Mouse (Mus musculus) layer of hippocampus, postnatal 14 days (tissue): Measurements from ENCODE around the gene Zfp37. TPM values are rescaled to one million over a fixed set of nuclear protein-coding genes. Genes with fewer than 3 reads are reported as not detected.
A peak's percentile ranks its signal among the peaks of the same experiment; 100 is the strongest.

Experiments used
- DNase-seq, 2 experiments: peaks; one replicate each; pipeline ENCODE4 v3.0.0; 2021 to 2022; ENCODE audit warnings: low spot score in 2 of 2, mixed read lengths in 1 of 2
- long read RNA-seq, 2 experiments: library from polyadenylated mRNA; stranded (forward); transcript quantifications; one replicate each; pipeline ENCODE4 v2.0.0; 2021
- total RNA-seq, 2 experiments: library from RNA; stranded (reverse); gene quantifications; 2 replicates each; pipeline ENCODE4 v1.2.3; 2021

Gene Zfp37
- total RNA-seq = 10 to 100 TPM; 22.8 to 23.5 TPM
- long read RNA-seq, experiment 1, transcript Zfp37-206 (4 exons, 2,017 nt) = major isoform, 6 of 16 reads
- long read RNA-seq, experiment 1, partial matches to known transcripts = 0 of 16 reads
- long read RNA-seq, experiment 1, other reads (novel, unspliced or antisense) = 8 of 16 reads
- long read RNA-seq, experiment 2, transcript Zfp37-205 (4 exons, 1,776 nt) = minor isoform, 6 of 32 reads
- long read RNA-seq, experiment 2, transcript Zfp37-206 (4 exons, 2,017 nt) = major isoform, 10 of 32 reads
- long read RNA-seq, experiment 2, partial matches to known transcripts = 1 of 32 reads
- long read RNA-seq, experiment 2, other reads (novel, unspliced or antisense) = 10 of 32 reads

GRCm38 (mm10) chr4:62230769-62231168 is at the start of gene Zfp37:
Gene Zfp37, minus strand, starts transcription at chr4:62231047.
- no peak for DNase-seq

GRCm38 (mm10) chr4:62278081-62278480 is 47.2 kb upstream of the Zfp37 start:
- no peak for DNase-seq

- no peak for DNase-seq
Observed at GRCm38 (mm10) chr4:62277222-62277621, 46.4 kb upstream of the Zfp37 start.

- no peak for DNase-seq
Observed at GRCm38 (mm10) chr4:62276642-62277041, 45.8 kb upstream of the Zfp37 start.

GRCm38 (mm10) chr4:62274841-62275536 is 44.1 kb upstream of the Zfp37 start:
- DNase-seq = no peak

- DNase-seq = no peak
Observed at GRCm38 (mm10) chr4:62273916-62274315, 43.1 kb upstream of the Zfp37 start.

- DNase-seq = no peak
Observed at GRCm38 (mm10) chr4:62272696-62273095, 41.8 kb upstream of the Zfp37 start.

GRCm38 (mm10) chr4:62267101-62267500 is 36.3 kb upstream of the Zfp37 start:
- no peak for DNase-seq

GRCm38 (mm10) chr4:62266016-62266415 is 35.2 kb upstream of the Zfp37 start:
- DNase-seq = peak in 1 of 2 experiments; percentile 0

GRCm38 (mm10) chr4:62265154-62265836 is 34.4 kb upstream of the Zfp37 start:
- no peak for DNase-seq

- DNase-seq = peak in 1 of 2 experiments; percentile 21
Observed at GRCm38 (mm10) chr4:62263133-62263844, 32.4 kb upstream of the Zfp37 start.

GRCm38 (mm10) chr4:62262276-62262675 is 31.4 kb upstream of the Zfp37 start, which contains the start of gene Slc31a2:
Gene Slc31a2, plus strand, starts transcription at chr4:62262562.
- no peak for DNase-seq

GRCm38 (mm10) chr4:62256931-62257330 is 26.1 kb upstream of the Zfp37 start:
- peak in 1 of 2 experiments; percentile 5 for DNase-seq

GRCm38 (mm10) chr4:62254551-62254950 is 23.7 kb upstream of the Zfp37 start:
- peak in 1 of 2 experiments; percentile 0 for DNase-seq

GRCm38 (mm10) chr4:62251776-62252175 is 20.9 kb upstream of the Zfp37 start:
- DNase-seq = no peak

- no peak for DNase-seq
Observed at GRCm38 (mm10) chr4:62250896-62251544, 20.2 kb upstream of the Zfp37 start.

GRCm38 (mm10) chr4:62248328-62248727 is 17.5 kb upstream of the Zfp37 start:
- no peak for DNase-seq

GRCm38 (mm10) chr4:62240586-62240985 is 9.7 kb upstream of the Zfp37 start:
- DNase-seq = no peak

- DNase-seq = no peak
Observed at GRCm38 (mm10) chr4:62230153-62230552, 694 bp downstream of the Zfp37 start.

GRCm38 (mm10) chr4:62229448-62229847 is 1.4 kb downstream of the Zfp37 start:
- no peak for DNase-seq

- peak; percentile 37 to 59 for DNase-seq
Observed at GRCm38 (mm10) chr4:62228391-62228790, 2.5 kb downstream of the Zfp37 start.
